Mouse (Mus musculus) layer of hippocampus, adult 8-10 months (tissue): ENCODE results near the gene Trib3. TPM values are rescaled to one million over a fixed set of nuclear protein-coding genes. Genes with fewer than 3 reads are reported as not detected.

ENCODE experiments used
- DNase-seq, 2 experiments: peaks; one replicate each; pipeline ENCODE4 v3.0.0; 2022; ENCODE audit warnings: low spot score in 2 of 2
- total RNA-seq, 4 experiments: library from RNA; stranded (reverse); gene quantifications; 2 replicates each; pipeline ENCODE4 v1.2.4; 2022

Gene Trib3
- total RNA-seq, 4 experiments from 2014 or later, result 1.2 to 2.4 (median 1.4) TPM

DNA sequence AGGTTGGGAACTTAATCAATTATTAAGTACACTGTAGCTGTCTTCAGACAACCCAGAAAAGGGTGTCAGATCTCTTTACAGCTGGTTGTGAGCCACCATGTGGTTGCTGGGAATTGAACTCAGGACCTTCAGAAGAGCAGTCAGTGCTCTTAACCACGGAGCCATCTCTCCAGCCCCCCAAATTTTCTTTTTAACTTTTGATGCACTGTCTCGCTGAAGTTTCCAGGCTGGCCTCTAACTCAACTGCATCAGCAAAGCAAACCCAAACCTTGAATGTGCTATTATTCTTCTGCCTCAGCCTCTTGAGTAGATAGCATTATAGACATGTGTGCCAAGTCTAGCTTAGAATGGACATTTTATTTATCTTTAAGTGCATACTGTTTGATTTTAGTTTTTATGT is 3.9 kb upstream of the Trib3 start:
- no peak for DNase-seq

GRCm38 (mm10) chr2:152346776-152347465 is 3.1 kb upstream of the Trib3 start:
- no peak for DNase-seq

DNA sequence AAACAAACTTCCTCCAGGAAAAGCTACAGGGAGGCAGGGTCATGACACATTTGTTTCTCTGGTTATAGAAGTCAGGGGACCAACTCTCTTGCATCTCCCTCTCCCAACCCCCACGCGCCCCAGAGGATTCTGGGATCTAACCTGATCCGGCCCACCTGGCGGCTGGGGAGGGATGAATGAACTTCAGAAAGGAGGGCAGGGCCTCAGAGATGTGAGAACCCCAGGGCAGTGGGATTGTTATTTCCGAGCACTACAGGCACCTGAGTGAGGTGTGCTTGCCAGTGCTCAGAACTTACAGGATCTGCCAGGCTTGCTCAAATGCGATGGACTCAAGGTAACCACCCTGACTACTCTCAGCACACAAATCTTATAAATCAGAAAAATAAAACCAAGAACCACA is 1.6 kb upstream of the Trib3 start:
- no peak for DNase-seq

- DNase-seq, result no peak
Observed at GRCm38 (mm10) chr2:152344909-152345308, 1.1 kb upstream of the Trib3 start.

DNA sequence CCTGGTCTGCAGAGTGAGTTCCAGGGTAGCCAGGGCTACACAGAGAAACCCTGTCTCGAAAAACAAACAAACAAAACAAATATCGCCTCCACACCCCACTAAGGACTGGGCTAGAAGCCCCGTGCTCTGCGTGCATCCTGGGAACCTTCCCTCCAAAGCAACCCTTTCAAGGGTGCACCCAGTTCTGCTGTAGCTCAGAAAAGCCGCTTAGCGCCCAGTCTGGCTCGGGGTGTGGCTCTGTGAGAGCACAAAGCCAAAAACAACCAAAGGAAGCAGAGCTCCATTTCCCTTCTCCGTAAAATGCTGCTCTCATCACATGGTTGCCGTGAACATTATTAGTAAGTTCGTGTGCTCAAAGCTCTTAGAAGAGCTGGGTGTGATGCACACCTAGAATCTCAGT is 529 bp upstream of the Trib3 start:
- no peak for DNase-seq

- DNase-seq, result no peak
Observed at GRCm38 (mm10) chr2:152339631-152340179, 4.1 kb downstream of the Trib3 start.

DNA sequence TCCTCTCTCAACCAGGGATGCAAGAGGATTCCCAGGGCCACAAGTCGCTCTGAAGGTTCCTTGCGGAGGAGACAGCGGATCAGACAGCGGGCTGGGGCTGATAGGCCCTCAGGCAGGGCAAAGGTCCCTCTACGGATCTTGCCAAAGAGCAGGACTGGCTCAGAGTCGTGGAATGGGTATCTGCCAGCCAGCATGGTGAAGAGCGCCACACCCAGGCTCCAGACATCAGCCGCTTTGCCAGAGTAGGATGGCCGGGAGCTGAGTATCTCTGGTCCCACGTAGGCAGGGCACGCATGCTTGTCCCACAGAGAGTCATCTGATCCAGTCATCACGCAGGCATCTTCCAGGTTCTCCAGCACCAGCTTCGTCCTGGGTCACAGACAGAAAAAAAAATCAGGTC is 5.5 kb downstream of the Trib3 start:
- no peak for DNase-seq

DNA sequence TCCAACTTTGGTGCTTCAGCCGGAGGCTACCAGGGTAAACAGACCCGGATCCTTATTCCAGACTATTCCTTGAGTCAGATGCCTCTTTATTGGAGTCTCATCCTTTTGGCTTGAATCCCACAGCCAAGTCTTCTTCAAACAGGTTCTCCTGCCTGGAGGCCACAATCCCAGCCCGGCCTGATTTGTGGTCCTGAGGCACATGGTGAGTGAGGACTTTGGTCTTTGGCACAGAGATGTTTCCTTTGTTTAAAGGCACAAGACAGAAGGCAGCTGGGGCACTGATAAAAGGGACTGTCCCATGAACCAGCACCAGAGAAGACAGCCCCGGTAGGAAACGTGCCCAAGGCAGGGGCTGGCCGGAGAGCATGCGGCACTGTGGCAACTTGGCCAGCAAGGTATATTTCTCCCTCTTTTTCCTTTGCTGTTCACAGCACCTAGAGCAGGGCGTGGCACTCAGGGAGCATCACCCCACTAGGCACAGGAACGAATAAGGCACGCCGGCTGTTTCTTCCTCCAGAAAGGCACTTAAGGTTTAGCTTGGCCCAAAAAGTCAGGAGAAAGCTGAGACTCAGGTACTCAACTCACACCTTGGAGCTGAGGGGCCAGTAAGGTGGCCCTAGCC is 6.1 kb downstream of the Trib3 start:
- no peak for DNase-seq

DNA sequence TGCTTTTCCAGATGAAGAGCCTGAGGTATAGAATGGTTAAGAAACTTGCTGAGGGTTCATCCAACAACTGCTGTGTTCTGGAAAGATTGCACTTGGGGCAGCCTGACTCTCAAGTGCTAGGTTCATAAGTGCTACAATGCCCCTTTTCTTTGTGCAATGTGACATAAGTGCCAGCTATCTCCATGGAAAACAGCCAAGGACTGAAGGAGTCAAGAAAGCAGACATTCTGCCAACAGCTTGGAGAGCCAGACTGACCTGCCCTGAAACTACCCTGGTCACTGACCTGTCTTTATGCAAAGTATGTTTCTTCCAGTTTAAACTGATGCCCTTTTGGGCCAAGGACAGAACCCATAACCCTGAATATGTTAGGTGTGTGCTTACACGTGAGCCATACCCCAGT is 7.0 kb downstream of the Trib3 start:
- DNase-seq, result no peak

DNA sequence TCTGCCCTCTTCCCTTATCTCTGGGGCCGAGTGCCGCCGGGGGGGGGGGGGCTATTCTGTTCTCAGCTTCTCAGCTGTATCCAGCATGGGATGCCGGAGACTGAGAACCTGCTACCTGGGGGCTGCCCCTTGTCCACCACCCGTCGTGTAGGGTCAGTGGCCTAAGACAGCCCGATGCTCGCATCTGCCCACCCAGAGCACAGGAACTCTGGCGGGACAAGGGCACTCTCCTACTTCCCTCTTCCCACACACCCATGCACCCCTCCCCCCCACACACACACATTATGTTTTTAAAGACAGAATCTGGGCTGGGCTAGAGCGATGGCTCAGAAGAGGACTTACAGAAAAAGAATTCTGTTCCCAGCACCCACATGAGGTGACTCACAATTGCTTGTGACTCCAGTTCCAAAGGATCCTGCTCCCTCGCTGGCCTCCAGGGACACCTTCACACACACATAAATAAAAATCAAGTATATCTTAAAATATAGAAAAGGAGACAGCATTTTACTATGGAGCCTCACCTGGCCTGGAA is 8.5 kb downstream of the Trib3 start:
- no peak for DNase-seq

DNA sequence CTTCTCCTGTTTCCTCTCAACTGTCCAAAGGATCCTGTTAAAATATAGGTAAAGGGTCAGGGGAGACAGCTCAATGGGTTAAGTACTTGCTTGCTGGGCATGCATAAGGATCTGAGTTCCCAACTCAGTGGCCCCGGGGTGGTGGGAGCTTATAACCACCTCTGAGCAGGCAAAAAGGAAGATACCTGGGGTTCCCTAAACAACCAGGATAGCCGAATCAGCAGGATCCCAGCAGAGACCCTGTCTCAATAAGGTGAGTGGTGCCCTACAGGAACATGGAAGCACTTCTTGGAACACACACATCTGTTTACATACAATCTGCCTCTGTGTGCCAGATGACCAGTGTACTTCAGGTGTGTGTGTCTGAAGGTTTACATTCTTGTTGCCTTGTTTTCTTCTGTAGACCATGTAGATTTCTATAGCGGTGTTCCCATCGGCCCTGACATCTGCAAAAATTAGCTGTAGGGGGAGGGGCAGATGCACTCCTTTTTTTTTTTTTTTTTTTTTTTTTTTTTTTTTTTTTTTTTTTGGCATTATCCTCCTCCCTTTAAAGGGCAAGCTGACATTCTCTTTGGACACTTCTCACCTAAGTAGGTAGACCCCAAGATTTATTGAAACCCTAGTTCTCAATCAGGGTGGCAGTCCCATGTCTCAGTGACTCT is 10.4 kb downstream of the Trib3 start:
- DNase-seq, result no peak

- peak; percentile 85 to 93 for DNase-seq
Observed at GRCm38 (mm10) chr2:152332101-152332825, 11.6 kb downstream of the Trib3 start, which contains the start of gene Rbck1. Gene Rbck1 (minus strand): TSS chr2:152332653.

DNA sequence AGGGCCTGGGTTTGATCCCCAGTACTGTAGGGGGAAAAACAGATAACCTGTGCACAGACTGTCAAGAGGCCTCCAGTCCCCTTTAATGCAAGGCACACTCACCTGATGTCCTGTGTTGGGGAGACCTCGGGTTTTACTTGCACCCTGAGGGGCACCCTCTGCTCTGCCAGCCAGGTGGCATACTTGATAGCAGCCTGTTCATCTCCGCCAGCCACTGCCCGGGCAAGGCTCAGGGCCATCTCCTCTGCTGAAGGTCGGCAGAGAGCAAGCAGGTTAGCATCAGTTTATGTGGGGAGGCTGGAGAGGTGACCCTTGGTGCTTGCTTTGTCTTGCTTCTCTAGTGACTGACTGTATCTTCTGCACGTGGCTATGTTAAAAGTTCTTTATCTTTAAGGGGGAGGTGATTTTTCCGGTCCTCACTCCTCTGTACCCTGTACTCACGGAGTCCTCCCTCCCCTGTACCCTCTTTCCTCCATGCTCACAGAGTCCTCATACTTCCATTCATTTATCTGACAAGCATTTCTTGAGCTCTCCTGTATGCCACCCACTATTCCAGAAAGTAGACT is 12.9 kb downstream of the Trib3 start:
- DNase-seq, result no peak

DNA sequence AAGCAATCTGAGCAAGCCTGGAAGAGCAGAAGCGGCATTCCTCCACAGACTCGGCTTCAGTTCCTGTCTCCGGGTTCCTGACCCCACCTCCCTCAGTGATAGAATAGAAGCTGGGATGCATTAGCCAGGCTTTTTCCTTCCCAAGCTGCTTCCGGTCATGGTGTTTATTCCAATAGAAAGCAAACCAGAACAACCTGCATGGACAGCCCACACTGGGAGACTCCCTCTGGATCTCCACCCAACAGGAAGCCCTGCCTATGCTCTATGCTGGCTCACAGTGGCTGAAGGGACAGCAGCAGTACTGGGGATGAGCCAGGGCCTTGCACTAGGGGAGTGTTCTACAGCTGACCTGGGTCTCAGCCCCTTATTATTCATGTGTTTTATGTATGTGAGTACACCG is 15.9 kb downstream of the Trib3 start:
- DNase-seq, result no peak

GRCm38 (mm10) chr2:152326654-152327053 is 17.2 kb downstream of the Trib3 start:
- DNase-seq, result no peak

DNA sequence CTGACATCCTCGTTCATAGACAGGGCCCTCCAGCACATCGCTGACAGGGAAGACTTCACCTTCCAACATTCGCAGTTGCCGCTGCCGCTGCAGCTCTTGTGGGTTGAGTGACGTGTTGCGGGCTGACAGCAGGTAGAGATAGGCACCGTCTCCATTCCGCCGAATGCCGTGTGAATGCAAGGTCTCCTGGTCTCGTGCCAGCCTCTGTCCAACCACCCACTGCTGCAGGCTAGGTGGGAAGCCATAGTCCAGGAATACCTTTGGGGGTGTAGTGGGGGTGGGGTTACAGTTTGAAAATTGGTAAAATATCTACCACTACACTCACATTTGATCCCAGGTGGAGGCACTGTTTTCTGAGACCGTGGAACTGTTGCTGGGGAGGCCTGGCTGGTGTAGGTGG is 17.7 kb downstream of the Trib3 start:
- no peak for DNase-seq

DNA sequence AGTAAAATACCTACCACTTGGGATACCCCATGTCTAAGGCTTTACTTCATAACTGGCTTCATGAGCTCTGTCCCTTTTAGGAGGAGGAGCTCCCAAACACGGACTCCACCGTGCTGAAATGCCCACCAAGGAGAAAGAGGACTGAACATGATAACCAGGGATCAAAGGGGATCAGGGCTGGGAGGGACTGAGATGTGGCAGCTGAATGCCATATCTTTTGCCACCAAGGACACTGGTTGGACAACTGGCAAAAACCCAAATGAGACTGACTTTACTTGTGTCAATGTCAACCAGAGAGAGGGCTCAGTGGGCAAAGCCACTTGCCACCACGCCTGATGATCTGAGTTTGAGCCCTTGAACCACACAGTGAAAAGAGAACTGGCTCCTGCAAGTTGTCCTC is 19.0 kb downstream of the Trib3 start:
- DNase-seq, result no peak

DNA sequence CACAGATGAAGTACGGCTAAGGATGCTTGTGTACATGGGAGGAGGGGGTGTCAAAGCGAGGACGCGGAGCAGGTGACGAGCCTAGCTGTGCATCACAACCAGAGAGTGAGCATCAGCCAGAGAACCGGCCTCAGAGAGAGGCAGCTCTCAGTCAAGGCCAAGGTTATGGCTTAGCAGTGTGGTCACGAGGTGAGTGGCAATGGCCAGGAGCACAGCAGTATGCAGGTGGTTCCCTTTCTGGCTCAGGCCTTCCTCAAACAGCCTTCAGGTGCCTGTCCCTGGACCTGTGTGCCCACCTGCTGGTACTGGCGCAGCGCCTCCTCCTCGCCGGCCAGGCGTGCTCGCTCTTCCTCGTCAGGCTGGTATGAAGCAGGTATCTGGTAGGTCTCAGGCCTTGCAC is 19.9 kb downstream of the Trib3 start:
- DNase-seq, result no peak

GRCm38 (mm10) chr2:152322198-152322597 is 21.6 kb downstream of the Trib3 start:
- no peak for DNase-seq

DNA sequence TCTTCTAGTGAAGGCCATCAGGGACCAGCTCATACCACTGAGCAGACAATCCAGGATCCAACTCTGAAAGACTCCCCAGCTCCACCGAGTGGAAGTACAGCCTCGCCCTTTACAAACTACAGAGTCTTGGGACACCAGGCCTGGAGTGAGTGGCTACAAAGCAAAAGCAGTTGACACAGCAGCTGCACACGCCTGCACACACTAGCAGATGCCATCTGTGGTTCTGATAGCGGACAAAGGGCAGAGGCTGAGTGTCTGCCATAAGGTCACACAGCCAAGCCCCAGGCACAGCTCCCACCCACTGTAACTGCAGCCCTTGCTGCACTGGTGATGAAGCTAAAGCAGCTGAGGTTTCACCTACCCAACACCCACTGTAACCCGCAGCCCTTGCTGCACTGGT is 22.3 kb downstream of the Trib3 start:
- DNase-seq, result no peak

GRCm38 (mm10) chr2:152317054-152317453 is 26.8 kb downstream of the Trib3 start:
- no peak for DNase-seq
